Mouse (Mus musculus): ENCODE data around the gene Rptor.

Gene Rptor

DNA sequence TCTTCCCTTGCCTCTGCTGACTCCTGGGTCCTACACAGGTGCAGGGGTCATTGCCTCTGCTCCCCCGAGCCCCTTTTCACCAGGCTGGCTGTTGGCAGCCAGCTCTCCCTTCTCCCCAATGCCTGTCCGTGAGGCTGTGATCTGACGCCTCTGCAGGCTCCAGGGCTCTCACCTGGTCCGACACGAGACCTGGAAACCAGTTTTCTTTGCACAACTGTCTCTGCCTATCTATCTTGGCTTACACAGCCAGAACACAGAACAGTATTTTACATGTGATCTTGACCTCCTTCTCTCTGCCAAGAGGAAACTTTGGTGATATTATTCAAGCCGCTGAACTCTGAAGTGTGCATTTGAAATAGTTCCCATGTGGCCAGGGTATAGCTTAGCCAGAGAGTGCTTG, 151.8 kb downstream of the Rptor start:
- no peak for DNase-seq

DNA sequence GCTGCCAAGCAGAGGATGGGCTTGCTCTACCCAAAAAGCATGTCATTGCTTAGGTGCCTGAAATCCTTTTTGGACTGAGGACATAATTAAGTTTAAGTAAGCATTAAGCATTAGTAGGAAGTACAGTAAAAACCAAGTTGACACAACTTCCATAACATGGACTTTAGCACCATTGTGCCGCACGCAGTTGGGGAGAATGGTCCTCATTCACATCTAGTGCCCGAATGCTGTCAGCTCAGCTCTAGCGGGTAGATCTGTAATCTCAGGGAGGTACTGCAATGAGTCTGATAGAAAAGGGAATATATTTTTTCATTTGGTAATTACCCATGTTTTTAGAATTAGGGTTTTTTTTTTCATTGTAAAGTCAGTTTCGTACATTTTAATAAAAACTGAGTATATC, 155.5 kb downstream of the Rptor start:
- DNase-seq, result no peak

DNA sequence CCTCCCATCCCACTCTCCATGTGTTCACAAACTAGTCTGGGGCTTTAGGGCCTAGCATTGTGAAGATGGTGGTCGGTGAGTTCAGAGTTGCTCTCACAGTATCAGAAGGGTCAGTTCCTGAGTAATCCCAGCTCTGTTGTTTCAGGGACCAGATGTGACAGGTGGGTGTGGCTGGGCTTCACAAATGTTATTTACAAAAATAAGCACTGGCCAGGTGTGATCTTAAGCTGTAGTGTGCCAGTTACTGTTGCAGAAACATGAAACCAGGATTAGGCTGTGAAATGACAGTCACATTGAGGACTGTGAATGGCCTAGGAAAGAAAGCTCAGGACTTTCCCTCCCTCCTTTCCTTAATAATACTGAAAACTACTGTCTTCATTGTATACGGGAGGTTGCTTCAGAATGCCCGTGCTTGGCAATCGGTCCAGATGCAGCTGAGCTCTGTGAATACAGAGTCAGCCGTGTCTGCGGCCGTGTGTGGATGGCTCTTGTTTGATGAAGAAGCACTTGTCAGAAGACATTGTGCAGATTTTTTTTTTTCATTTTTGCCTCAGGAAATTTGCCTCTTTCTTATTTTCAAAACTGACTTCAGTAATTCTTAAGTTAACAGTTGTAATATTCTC, 156.1 kb downstream of the Rptor start:
- no peak for DNase-seq

DNA sequence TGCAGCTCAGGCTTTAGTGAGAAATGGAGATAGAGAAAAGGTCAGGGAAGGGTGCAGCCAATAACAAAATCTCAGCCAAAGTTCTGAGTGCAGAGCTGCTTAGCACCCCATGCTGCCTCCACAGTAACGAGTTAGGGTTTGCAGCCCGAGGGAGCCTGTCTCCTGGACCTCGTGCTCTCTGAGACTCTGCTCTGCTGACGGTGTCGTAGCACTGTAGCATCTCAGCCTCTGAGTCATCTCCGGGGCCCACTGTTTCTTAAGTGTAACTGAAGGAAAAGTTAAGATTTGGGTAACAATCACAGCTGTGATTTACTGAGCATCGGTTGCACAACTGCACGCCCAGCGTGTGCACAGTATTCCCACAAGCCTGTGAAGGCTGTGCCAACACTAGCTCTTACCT, 160.2 kb downstream of the Rptor start:
- no peak for DNase-seq

DNA sequence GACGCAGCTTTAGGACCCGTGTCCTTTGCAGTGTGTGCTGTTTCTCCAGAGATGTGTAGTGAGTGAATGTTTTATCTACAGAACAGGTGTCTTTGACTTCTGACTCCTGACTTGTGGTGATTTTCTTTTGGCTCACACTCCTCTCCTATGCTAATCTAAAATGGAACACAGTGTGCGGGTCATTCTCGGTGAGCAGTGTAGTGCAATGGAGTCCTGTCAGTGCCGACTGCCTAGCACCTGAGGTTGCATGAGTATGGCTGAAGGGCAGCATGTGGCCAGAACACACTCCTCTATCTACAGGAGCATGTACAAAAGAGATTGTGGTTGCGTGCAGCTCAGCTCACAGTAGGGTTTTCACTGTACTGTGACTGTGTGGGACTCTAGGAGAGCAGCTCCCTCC, 163.3 kb downstream of the Rptor start:
- no peak for DNase-seq

DNA sequence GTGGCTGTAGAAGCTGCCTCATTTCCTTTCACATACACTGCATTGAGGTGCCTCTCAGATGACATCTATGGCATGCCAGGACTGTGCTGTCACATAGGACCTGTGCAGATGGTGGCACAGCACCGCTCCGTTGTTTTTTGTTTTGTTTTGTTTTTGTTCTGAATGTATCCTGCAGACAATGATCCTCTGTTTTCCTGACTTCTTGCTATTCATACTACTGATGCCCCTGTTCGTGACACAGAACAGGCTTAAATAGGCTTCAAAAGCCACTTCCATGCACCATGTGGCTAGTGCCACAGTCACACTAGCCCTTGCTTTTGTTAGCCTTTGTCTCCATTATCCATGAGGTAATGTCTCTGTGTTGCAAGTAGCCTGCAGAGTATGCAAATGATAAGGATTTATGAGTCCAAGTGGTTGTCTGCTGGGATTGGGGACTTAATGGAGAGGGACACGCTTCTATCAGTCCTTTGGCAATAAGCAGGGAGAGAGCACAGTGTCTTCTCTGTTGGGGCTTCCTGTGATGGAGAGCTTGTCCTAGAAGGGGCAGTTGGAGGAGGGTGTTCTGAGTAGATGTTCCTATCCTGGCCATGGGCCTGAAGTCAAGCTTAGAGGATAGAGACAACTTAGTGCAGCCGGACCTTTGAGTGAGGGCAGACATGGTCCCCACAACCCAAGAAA, 164.2 kb downstream of the Rptor start:
- DNase-seq, result no peak

DNA sequence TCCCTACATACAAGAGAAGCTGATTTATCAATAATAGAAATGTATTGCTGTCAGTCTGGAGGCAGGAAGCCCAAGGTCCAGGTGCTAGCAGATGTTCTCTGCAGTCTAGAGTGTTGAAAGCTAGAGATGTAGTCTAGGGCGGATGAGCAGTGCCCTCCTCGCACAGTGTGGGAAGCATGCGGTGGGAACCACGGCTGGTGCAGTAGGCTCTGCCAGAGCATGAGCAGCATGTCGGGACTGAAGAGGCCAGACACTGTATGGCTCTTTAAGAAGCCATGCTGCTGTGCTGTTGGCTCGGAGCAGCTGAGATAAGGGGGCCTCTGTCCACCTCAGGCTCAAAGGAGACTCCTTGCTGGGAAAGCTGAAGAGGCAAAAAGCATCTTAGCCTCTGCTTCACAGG, 164.8 kb downstream of the Rptor start:
- no peak for DNase-seq

DNA sequence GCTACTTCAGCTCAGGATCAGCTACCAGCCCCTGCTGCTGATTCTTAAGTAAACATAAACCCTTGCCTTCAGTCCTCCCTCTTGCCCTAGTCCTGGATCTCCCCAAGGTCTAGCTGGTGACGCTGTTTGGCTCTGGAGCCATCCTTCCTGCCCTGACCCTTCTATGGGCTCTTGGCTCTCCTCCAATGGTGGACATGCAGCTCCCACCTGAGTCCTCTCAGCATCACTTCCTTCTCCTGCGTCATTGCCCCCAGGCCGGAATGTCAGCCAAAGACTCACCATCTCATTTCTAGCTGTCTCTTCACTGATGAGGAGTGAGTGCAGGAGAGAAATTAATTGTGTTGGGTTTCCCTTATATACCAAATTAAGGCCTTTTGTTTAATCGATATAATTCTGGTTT, 165.8 kb downstream of the Rptor start:
- no peak for DNase-seq

DNA sequence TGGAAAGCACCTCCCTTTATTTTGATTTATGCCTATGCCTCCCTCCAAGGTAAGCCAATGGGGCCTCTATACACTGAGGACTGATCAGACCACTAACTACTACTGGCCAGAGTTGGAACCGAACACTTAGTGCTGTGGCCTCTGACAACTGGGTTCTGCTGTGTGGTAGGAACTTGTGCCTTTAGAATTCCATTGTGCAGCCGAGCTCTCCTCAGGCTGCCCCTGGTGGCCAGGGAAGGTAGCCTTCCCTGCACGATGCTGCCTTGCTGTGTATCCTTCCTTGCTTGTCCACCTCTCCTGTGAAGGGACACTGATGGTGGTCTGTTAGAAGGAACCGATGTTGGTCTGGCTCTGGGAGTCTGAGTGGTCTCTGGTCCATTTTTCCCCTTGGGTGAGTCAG, 167.0 kb downstream of the Rptor start:
- DNase-seq, result no peak

DNA sequence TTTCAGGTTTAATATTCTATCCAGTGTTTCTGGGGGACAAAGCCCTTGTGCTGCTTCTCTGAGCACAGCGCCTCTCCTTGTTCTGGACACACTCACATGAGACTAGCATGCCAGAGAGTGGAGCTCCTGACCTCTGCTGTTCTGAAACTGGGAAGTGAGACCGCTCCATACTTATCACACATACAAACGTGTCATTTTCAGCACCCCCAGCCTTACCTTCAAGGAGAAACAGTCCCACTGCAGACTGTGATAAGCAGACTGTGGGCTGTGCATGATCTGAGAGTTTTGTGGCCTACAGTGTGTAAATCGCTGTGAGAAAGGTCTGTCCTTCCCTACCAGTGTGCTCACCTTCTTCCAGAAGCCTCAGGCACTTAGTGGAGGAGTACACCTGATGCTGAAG, 168.3 kb downstream of the Rptor start:
- no peak for DNase-seq

DNA sequence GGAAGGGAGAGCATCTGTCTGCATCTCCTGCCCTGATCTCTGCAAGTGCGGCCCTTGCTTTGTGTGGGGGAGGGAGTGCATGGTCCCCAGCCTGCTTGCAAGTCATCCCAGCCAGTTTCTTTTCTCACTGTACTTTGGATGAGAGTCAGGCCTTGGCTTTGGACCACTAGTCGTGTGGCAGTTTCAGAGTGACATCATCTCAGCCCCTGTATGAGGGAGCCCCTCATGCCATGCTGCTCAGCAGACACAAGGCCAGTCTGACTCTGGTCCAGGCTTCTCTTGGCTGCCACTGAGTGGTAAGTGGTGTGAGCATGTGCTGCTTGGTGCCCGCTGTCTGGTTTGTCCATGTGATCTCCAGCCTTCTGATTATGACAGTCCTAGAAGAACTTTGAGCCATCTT, 170.2 kb downstream of the Rptor start:
- DNase-seq, result no peak

DNA sequence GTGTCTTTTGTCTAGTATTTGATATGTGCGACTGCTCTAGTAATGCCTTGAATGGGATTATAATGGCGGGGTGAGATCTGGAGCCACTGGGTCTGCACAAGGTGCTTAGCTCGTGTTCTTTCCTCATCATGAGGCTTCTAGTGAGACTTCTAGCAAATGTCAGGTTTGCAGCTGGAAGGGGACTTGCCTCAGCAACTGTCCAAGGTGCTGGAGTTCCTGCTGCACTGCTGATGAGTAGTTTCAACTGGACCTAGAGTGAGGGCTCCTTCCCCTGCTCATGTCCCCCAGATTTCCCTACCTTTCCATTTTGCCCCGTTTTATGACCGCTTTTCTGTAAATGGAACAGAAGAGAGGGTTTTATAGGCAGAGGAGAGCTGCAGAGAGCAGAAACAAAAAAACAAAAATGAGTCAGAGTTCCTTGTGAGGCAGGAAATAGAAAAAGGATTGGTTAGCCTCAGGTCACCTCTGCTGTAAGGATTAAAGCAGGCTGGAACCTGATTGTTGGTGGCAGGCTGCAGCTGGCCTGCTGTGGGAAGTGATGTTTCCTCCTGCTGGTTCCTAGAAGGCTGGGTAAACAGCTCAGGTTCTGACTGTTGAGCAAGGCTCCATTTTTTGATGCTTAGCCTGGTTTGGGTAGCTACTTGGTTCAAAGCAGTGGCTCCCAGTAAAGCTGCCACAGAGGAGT, 172.5 kb downstream of the Rptor start:
- no peak for DNase-seq

DNA sequence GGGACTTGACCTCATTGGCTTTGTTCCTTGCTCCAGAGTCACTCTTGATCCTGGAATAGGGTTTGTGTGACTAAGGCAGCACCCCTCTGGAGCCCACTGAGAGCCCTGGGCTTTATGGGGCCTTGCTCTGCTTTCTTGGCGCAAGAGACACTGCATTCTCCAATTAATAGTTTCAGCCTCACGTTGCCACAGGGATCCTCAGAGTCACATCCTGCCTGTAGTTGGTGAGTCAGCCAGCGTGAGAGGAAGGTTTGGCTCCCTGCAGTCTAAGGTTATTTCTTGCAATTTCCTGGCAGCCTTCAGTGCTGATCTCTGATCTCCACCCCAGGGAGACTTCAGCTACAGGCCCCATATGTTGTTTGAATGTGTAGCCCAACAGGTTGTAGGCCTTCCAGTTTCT, 174.5 kb downstream of the Rptor start:
- DNase-seq, result no peak

DNA sequence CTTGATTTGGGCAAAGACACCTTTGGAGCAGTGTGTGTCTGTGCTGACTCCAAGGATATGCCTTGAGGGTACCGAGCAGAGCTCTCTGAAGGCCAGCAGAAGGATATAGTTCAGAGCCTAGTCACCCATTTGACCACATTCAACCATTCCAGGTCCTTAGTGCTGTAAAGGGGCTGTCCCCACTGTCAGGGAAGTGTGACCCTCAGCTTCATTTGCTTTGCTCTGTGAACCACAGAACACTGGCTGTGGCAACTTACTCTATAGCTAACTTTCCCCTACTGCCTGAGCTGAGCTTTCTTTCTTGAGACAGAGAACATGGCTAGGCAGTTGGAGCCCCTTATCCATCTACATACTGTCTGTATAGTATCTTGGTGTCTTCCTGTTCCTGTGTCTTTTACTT, 175.2 kb downstream of the Rptor start:
- DNase-seq, result no peak

DNA sequence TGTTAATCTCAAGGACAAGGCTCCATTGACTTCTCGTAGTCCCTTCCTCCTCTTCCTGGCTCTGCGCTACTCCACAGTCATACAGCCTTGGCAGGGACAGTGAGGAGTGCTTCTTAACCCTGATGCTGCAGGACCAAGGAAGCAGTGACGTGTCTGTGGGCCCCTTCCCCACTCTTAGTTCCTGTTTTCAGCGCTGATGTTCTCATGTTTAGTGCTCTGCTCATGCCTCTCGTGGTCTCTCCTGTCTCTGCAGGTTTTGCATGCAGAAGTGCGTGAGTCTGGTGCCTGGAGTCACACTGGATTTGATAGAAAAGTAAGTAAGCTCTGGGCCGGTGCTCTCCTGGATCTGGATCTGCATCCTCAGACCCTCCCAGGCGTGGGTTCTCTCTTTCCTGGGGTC, 177.6 kb downstream of the Rptor start:
- DNase-seq, result no peak

DNA sequence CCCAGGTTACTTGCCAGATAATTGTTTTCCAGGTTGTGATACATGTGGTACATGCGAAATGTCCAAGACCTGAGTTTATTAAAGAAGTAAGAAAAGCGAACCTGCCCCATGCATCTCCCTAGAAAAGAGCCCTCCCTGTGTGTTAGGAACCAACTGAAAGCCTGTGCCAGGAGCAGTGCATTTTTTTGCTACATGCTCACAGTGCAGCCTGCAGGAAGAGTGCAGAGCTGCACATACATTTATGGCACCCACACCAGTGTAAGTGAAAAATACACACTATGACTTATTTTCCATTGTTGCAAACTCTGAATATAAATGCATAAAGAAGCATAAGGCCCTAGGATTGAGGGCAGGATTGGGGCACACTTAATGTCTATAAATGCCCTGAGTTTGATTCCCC, 178.5 kb downstream of the Rptor start:
- no peak for DNase-seq

DNA sequence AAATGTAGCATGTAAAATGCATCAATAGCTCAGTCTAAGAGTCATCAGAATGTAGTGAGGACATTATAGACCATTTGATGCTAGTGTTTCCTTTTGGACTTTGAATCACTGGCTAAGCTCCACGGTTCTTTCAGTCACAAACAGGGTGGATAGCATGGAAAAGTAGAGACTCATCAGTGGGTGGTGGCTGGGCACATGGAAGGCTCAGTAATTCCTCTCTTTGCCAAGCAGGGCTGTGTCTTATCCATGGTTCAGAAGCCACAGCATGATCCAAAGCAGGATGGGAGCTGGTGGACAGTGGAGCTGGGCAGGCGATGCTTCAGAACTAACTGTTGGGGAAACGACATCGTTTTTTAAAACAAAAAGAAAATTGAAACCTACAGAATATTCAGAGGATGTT, 179.0 kb downstream of the Rptor start:
- DNase-seq, result no peak

DNA sequence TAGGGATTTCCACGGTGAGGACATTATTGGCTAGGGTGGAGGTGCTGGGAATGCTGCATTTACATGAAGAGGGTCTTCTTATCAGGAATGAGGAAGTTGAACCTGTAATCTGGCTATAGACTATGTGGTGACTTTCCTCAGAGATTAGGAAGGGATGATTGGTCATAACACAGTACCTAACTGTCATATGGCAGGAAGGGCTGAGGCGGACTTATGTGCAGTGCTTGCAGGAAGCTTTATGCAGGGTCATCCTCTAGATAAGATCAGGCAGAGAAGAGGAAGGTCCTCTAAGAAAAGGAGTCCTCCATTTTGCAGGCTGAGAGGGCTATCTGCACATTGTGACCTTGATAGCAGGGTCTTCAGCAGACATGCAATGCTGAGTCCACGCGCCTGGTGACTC, 180.9 kb downstream of the Rptor start:
- no peak for DNase-seq

DNA sequence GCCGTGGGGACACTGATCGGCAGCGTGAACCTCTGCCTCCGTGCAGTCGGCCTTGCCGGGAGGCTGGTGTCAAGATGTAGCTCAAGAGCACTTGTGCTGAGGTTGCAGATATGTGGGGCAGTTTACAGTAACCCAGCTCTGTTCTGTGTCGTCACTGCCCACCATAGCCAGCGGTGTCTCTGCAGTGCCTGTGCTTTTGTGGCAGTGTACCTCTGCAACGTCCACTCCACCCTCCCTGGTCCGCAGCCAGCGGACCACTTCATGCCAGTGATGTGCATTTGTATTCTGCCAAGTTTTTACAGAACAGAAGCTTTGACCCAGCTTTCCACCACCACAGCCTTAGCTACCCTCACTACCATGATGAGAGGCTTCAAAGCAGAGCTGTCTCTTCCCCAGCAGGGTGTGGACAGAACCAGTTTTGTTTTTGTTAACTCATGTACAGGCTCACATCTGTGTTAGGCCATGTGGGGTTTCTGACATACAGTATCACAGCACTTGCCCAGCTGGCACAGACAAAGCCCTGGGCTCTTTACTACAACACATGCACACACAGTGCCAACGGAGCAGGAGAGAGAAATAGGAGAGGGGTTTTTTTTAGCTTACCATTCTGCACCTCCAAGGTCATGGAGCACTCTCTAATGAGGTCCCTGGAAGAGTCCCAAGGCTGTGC, 182.1 kb downstream of the Rptor start:
- no peak for DNase-seq

DNA sequence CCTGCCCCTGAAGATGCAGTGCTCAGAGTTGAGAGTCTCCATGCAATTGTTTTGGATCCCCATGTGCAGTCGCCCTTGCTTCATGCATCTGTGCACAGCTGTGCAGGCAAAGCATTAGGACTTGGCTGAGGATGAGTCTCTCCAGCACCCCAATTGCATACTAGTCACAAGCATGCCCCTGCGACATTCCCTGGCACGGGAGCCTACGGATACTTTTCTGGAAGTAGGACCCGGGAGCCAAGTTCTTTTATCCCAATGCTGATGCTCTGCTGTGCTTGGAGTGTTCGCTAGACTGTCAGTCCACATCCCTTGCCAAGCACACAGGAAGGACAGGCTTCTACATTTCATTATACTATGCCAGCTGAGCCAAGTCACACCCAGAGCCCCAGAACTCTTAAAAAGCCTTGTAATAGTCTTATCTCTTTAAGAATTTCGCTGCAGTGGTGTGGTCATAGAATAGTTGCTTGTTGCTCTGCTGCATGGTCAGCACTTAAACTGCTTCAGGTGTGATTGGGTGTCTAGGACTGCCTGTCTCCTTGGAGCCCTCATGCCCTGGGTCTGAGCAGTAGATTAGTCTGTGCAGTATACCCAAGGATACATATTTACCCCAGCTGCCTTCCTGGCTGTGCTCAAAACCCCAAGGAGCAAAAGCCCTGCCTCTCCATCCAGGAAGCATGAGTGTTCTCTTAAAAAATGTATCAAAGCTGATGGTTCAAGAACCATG, 183.1 kb downstream of the Rptor start:
- DNase-seq, result no peak

DNA sequence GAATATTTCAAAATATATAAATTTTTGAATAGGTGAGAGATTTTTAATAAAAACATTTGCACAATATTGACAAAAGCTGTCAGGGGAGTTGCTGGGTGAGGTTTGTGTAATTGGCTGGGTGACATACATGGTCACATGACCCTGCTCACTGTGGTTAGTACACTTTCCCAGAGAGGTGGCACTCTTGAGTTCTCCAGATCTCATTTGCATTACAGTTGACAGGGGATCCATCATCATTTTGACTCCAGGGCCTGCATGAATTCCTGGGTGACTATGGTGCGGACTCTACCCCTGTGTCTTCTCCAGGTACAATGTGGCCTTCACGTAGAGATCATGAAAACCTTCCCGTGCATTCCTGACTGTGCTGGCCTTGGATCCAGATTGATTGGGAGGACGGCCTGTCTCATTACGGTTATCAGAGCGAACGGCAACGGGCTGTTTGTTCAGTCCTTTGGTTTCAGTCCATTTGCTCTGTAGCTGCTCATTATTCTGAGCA, 183.7 kb downstream of the Rptor start:
- no peak for DNase-seq

DNA sequence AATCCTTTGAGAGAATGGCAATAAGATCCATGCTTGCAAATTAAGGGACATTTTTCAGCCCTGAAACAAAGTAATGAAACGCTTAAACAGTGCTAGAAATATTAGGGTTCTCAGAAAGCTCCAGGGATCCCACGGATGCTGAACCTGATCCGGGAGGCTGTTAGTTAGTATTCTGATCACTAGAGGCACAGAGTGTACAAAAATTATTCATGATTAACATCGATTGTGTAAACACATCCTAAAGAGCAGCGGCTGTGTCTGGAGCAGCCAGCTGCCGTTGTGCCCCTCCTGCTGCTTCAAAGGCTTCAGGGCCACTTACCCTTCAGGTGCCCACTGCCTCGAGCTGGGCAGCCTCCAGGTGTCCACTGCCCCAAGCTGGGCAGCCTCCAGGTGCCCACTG, 185.8 kb downstream of the Rptor start:
- no peak for DNase-seq

Data from thymus, postnatal 36 days (tissue).